Mouse (Mus musculus): ENCODE measurements around the gene Gfod2. TPM values are rescaled to one million over a fixed set of nuclear protein-coding genes. Genes with fewer than 3 reads are reported as not detected.
A peak's percentile ranks its signal among the peaks of the same experiment; 100 is the strongest.

The Gfod2 gene
- polyA plus RNA-seq, 2 experiments from 2014 or later, result 1.8 to 4.3 TPM

GRCm38 (mm10) chr8:105757796-105758276 lies 628 bp downstream of the Gfod2 start:
- peak; percentile 11 for ATAC-seq

- ATAC-seq, result no peak
These were observed 3.8 kb downstream of the Gfod2 start for GRCm38 (mm10) chr8:105754688-105755087.

- no peak for ATAC-seq
These were observed 4.5 kb downstream of the Gfod2 start for GRCm38 (mm10) chr8:105753916-105754315.

GRCm38 (mm10) chr8:105750606-105751005 lies 7.9 kb downstream of the Gfod2 start:
- ATAC-seq, result no peak

- ATAC-seq, result no peak
These were observed 15.2 kb downstream of the Gfod2 start for GRCm38 (mm10) chr8:105743301-105743700.

- no peak for ATAC-seq
These were observed 19.2 kb downstream of the Gfod2 start for GRCm38 (mm10) chr8:105739216-105739615.

- ATAC-seq, result no peak
These were observed 26.3 kb downstream of the Gfod2 start for GRCm38 (mm10) chr8:105732186-105732585.

- peak; percentile 65 for ATAC-seq
These were observed 30.9 kb downstream of the Gfod2 start for GRCm38 (mm10) chr8:105727397-105728124.

- no peak for ATAC-seq
These were observed 32.7 kb downstream of the Gfod2 start for GRCm38 (mm10) chr8:105725726-105726125.

- no peak for ATAC-seq
These were observed 35.6 kb downstream of the Gfod2 start for GRCm38 (mm10) chr8:105722861-105723260.

GRCm38 (mm10) chr8:105719637-105720036 lies 38.8 kb downstream of the Gfod2 start:
- no peak for ATAC-seq

- no peak for ATAC-seq
These were observed 42.0 kb downstream of the Gfod2 start for GRCm38 (mm10) chr8:105716302-105716945.

- ATAC-seq, result no peak
These were observed 43.4 kb downstream of the Gfod2 start for GRCm38 (mm10) chr8:105715042-105715441.

- peak; percentile 77 for ATAC-seq
These were observed 44.3 kb downstream of the Gfod2 start for GRCm38 (mm10) chr8:105714139-105714538.

GRCm38 (mm10) chr8:105712286-105712685 lies 46.2 kb downstream of the Gfod2 start:
- no peak for ATAC-seq

- no peak for ATAC-seq
These were observed 49.1 kb downstream of the Gfod2 start for GRCm38 (mm10) chr8:105709317-105709716.

GRCm38 (mm10) chr8:105708675-105709074 lies 49.8 kb downstream of the Gfod2 start:
- ATAC-seq, result no peak

- ATAC-seq, result peak; percentile 99
These were observed 50.7 kb downstream of the Gfod2 start, which contains the start of the genes 4933405L10Rik and Enkd1 for GRCm38 (mm10) chr8:105707498-105708403. Gene 4933405L10Rik (plus strand): TSS chr8:105707655. Gene Enkd1 (minus strand): TSS chr8:105708210.

GRCm38 (mm10) chr8:105706426-105706825 lies 52.0 kb downstream of the Gfod2 start:
- ATAC-seq, result no peak

GRCm38 (mm10) chr8:105704955-105705354 lies 53.5 kb downstream of the Gfod2 start:
- no peak for ATAC-seq

GRCm38 (mm10) chr8:105704146-105704812 lies 54.2 kb downstream of the Gfod2 start:
- no peak for ATAC-seq

- ATAC-seq, result no peak
These were observed 55.6 kb downstream of the Gfod2 start for GRCm38 (mm10) chr8:105702731-105703415.
